Mouse (Mus musculus) lung, postnatal 25 days (tissue): ENCODE results near the gene Syngr2.

Experiments used
- DNase-seq: peaks from one replicate; pipeline ENCODE4 v3.0.0; 2022; ENCODE audit warnings: low spot score

Syngr2 gene

DNA sequence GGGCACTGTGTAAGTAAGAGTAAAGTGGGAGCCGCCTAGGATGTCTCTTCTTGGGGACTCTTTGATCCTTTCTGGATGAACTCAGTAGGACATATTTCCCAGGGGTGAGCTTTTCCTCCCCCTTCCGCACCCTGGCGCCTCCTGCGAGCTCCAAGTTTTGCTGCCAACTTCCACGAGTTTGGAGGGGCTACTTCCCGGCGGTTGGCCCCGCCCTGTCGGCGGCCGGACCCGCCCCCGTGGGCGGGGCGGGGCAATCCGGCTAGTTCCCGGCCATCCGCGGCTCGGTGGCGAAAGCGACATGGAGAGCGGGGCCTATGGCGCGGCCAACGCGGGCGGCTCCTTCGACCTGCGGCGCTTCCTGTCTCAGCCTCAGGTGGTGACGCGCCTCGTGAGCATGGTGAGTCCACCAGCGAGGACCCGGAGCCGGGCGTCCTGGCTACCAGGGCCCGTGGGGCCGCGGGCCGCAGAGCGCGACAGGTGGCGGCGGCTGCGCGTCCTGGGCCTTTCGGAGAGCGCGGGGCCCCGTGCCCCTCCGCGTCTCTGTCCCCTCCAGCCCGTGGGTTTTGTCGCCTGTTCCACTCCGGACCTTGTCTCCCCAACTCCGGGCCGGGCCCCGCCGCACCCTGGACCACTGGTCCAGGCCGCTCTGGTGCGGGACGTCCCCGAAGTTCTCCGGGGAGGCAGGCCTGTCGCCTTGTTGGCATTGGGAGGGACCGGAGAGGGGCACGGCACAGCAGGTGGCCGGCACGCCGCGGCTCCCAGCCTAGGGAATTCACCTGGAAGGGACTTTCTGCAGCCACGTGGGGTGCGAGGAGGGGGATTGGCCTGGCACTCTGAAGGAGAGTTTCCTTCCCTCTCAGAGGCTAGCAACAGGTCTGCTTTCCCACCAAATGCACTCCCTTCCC, at the start of gene Syngr2, which contains the start of gene Gm20708:
Gene Syngr2 (plus strand): TSS at position 262 of the 905 bp plus-strand sequence.
Gene Gm20708 (plus strand): TSS at position 262 of the 905 bp plus-strand sequence.
- peak; percentile 68 for DNase-seq

DNA sequence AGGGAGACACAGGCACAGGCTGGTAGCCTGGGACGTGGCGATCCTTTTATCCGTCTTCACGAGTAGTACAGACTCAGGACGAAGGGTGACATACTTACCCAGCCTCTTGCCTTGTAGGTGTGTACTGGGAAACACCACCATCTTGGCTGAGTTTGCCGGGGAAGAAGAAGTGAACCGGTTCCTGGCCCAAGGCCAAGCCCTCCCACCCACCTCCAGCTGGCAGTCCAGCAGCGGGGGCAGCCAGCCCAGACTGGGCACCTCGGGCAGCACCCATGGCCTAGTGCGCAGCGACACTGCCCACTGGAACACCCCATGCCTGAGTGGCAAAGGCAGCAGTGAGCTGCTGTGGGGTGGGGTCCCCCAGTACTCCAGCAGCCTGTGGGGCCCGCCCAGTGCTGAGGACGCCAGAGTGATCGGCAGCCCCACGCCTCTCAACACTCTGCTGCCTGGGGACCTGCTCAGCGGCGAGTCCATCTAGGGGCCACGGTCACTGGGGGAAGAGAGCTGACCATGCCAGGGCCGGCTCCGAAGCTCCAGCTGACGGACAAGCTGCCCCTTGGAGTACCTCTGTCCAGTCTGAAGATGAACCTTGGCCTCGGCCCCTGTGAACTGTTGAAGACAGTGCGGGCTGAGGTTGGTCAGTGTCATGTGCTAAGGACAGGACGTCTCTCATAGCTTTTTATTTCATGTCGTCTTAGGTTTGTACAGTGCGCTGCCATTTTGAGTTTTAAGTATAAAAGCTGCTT, 48.9 kb upstream of the Syngr2 start:
- DNase-seq, result no peak

DNA sequence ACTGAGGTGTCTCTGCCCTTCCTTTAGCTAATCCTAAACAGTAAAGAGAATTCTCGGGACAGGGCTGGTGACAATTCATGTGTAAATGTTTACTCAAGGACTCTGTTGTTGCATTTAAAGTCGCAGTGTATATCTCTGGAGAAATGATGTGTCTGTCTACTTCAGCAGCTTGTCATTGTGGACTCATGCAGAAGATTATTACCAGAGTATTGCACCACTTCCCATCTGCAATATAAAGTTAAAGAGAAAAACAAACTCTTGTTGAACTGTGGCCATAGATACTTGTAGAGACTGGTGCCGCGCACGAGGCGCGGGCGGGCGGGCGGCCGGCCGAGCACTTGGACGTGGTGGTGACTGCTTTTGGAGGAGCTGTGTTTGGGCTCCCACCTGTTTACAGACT, 47.7 kb upstream of the Syngr2 start:
- DNase-seq, result no peak

DNA sequence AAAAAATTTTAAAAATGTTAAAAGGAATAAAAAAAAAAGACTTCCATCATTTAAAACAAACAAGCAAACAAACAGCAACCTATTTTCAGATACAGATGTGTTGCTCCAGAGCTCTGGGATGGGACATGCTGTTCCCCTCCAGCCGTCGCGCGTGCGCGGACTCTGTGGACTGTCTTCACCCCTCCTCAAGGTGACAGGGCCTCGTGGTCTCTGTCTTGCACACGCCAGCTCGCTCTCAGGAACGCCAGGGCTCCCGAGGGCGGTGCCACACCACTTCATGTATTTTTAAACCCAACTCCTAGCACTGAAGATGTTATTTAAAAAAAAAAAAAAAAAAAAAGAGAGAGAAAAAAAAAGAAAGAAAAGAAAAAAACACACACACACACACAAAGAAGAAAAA, 47.2 kb upstream of the Syngr2 start:
- no peak for DNase-seq

DNA sequence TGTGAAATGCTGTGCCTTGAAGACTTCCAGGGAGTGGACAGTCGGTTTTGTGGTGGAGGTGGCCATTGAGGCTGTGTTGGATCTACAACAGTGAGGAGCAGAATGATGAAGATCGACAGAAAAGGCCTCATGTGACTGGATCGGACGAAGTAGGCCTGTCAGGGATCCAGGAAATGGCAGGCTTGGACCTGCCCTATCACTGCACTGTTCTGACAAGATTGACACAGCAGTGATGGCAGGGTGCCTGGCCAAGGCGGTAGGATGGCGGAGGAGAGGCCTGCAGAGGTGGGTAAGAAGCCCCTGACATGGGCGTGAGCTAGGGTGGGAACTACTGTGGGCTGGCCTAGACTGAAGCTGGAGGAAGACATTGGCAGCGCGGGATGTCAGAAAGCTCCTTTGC, 45.1 kb upstream of the Syngr2 start:
- DNase-seq, result no peak

DNA sequence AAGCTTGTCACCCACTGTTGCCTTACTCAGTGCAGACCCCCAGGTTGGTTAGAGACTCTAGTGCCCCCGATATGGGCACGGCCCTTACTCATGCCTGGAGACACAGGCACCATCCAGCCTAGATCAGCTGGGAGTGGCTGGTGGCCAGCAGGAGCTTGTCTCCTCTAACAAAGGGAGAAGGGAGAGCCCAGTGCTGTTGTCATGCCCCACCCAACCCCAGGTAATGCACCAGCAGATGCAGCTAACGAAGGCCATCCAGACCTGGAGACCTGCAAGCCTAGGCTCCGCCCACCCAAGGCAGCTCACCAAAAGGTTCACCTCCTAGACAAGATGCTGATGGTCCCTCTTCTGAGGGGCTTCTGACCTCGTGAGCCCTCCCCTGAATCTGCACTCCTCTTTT, 44.1 kb upstream of the Syngr2 start:
- no peak for DNase-seq

DNA sequence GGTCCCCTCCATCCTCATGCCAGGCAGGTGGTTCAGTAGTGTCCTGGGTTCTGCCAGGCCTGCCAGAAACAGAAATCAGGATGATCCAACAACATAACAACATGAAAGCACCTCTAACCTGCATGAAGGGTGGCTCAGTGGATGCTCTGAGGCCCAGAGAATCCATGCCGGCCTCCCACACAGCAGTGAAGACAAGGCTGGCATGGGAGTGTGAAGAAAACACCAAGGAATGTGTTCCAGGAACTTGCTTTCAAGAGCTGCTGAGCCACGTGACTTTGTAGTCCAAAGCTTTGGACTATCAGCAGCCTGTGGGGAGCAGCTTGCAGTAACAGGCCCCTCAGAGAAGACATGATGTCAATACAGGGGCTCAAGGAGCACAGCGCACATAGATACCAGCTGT, 43.2 kb upstream of the Syngr2 start:
- no peak for DNase-seq

DNA sequence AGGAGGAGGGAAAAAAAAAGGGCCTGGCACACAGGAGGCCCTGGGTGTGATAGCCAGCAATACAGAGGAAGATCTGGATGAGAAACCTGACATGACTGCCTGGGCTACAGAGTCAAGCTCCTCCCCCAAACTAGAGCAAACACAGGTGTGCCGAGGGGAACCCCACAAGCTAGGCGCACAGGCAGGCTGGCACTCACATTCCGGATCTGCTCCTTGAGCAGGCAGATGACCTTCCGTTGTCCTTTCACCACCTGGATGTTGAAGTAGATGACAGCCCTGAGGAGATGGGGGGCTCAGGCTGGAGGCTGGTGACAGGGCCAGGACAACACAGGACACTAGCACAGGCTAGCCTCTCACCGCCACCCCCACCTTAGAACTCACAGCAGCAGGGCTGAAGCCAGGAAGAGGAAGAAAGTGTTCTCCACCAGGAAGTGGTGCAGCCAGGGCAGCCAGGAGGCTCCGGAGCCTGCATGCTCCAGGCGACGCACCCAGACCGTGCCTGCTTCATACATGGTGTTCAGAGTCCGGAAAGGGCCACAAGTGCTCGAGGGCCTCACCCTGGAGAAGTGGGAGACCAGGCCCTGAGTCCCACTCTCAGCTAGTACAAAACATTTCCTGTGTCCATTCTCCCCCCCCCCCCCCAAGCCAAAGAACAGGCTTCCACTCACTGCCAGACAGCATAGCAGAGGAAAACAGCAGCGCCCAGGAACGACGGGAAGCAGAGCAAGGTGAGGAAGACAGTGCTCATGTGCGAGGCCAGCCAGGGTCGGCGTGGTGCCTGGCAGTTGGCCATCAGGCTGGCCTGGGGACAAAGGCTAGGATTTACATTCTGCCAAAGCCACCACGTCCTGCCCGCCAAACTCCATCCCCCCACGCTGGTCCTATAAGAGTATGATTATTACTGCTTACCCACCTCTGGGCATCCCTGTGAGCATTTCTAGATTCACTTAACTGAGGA, 40.5 kb upstream of the Syngr2 start:
- DNase-seq, result no peak

DNA sequence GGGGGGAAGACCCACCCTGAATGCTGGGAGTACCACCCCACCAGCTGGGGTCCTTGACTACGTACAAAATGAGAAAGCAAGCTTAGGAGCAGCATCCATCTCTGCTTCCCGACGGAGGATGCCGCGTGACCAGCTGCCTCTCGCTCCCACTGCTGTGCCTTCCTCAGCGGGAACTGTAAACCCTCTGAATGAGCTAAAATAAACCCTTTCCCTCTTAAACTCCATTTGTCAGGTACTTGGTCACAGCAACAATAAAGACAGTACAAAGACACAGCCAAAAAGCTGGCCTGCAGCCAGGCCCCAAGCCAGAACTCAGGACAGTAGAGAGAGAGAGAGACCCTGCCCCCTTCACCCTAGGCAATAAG, 39.8 kb upstream of the Syngr2 start:
- no peak for DNase-seq

DNA sequence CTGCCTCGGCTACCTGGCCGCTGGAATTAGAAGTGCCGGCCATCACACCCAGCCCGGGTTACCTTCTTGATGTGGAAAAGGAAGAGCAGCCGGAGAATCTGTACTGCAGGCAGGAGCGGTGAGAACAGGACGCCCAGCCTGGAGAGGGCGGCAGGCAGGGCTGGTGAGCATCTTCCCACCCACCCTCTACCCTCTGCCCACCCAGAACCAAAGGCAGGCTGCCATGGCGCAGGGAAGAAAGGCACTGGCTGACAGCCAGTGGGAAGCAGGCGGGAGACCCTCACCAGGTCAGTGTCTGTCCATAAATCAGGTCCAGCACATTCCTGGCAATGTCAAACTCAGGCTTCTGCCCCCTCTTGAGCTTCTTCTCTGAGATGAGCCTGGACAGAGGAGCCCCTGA, 39.1 kb upstream of the Syngr2 start:
- DNase-seq, result no peak

DNA sequence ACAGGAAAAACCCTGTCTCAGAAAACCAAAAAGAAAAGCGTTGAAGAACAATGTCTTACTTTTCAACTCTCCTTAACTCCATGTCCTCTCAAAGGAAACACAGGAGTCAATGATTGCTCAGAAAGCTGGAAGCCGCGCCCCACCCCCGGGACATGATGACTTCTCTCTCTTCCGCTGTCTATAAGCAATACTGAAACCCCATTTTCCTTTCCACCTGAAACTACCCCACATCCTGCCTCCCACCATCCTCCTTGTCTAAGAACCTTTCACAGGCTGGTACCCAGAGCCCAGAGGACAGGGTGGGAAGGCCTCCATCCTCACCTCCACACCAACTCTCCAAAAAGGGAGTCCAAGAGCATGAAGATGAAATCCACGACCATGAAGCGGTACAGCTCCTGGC, 37.1 kb upstream of the Syngr2 start:
- DNase-seq, result no peak

DNA sequence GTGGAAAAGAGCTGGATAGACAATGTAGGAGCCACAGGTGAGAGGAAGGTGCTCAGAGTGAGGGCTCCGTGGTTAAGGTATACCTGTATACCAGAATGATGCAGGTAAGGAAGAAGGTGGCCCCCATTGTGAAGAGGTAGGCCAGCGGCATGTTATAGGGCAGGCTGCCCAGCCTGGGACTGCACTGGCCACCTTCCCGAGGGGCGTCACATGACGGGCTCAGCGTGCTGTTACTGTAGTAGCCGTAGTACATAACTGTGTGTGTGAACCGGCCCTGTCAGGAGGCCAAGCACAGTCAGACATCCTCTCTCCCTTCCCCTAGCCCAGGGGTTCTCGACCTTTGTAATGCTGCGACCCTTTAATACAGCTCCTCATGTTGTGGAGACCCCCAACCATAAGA, 34.5 kb upstream of the Syngr2 start:
- no peak for DNase-seq

DNA sequence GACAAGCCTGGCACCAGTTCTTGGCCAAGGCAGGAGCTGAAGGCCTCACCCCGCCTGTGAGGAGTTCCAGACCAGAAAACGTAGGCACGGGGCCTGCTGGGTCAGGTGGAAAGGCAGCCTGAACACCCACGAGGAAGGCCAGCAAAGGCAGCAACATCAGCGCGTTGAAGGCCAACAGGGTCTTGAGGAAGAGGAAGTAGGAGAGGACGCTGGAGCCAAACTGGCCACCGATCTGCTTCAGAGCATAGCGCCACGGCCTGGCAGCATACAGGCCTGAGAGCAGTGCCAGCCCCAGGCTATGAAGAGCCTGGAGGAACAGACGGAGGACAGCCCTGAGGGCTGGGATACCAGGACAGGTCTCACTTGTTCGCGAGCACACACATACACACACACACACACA, 33.9 kb upstream of the Syngr2 start:
- DNase-seq, result no peak

DNA sequence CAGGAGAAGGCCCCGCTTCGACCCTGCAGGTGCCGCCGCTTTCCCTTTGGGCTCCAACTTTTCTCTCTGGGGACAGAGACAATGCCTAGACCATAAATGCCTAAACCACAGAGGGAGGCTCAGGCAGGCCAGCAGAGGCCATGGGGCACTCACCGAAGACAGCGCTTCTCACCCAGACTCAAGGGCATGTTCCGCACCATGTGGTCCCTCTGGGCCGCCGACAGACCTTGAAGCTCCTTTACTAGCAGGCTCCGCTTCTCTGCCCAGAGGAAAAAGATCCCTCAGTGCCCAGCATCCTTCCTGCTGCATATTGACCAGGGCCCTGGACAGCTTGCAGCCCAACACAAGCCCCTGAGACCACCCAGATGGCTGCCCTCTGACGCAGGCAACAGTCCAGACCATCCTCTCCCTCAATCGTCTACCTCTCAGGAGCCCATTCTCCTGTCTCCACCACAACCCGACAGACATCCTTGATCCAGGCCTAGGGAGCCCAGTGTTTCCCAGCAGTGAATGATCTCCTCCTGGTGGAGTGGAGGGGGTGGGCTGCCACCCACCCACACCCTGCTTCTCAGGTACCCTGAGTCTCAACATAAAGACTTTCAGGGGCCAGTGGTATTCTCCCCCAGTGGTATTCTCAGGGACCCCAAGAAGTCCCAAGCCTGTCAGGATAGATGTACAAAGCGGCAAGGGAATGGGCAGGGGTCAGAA, 33.2 kb upstream of the Syngr2 start:
- DNase-seq, result no peak

DNA sequence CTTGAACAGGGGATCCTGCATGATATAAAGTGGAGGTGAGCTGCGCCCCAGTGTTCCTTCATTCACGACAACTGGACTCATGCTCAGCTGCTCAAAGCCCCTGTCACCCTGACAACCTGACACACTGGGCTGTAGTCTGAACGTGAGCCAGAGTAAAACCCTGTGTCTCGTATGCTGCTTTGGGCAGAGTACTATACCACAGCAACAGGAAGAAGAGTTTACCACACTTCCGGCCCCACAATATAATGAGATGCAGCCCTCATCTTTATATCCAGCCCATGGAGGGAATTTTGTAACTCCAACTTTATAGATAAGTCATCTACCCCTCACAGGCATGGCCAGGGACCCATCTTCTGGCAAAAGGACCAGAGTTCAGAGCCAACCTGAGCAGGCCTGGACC, 32.4 kb upstream of the Syngr2 start:
- DNase-seq, result no peak

DNA sequence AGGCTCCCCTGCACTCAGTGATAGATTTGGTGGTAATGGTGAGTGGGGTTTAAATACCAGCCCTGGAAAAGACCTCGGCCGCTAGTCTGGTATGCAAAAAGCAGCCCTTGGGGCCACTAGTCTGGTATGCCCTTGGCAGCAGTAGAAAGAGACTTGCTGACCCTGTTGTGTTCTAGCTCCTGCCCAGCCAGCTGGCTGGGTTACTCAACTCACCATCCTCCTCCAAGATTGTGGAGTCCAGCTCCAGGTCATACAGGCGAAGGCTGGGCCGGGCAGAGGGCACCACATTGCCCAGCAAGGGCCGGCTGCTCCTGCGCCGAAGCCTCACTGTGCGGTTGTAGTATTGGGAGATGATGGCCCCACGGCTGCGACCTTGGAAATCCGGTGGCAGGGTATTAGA, 31.4 kb upstream of the Syngr2 start:
- no peak for DNase-seq

DNA sequence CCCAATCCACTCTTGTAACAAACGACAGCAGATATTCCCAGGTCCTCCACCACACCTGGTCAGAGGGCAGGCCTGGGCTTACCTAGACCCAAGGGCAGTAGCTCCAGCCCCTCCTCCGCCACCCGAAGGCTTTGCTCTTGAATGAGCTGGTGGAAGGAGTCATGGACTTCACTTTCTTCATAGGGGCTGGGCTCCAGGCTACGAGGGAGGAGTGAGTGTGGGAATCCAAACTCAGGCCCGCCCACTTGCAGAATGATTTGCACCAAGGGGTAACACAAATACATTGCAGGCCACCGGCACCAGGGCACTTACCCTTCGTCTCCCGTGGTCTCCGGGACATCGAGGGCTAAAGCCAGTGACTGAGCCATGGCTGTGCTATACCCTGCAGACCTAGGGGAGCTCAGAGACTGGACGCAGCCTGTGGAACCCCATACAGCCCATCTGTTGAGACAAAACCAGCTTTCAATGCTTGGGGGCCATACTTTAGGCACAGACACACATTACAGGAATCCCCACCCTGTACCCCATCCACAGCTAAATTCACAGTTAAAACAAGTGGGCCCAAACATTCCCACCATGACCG, 30.5 kb upstream of the Syngr2 start:
- no peak for DNase-seq

DNA sequence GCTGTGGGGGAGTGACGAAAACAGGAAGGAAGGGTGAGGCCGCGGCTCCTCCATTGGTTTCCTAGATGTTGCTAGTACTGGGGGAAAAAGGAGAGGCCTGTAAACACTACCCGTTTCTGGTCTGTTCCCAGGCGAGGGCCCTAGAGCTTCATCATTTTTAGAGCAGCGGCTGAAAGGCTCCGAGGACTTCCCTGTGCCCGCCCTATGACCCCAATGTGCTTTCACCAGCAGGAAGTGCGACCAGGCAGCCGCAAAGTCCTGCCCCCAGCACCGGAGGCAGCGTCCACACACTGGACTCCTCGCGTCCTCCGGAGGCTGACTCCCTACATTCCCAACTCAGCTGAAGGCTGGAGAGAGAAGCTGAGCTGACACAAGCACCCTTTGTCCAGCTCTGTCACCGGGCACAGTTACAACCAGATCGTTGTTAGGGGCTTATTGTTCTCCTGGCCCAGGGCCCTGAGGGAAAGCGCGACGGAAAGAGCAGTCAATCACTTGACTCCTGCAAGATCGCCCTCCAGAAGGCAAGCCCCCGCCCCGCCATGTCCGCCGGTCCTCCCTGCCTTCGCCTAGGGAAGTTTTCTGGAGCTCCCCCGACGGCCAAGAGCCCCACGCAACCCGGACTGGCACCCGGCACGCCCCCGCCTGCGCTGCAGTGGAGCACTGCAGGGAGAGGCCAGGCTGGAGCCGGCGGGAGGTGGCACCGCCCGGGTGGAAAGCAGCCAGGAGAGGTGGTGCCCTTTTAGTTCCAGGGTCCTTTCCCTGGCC, 29.9 kb upstream of the Syngr2 start:
- peak; percentile 90 for DNase-seq

DNA sequence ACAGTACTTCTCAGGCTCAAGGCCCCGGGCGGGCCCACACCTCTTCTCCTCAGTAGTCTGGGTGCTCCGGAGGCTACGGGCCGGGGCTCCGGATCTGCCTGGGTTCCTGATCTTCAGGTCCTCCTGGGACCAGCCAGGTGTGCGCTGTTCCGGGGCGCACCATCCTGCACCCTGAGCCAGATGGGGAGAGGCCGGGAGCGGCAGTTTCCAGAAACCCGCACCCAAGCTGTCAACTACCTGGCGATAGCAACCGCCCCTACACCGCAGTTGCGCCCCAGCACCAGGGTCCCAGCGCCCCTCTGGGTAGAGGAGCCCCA, 29.3 kb upstream of the Syngr2 start:
- DNase-seq, result no peak

DNA sequence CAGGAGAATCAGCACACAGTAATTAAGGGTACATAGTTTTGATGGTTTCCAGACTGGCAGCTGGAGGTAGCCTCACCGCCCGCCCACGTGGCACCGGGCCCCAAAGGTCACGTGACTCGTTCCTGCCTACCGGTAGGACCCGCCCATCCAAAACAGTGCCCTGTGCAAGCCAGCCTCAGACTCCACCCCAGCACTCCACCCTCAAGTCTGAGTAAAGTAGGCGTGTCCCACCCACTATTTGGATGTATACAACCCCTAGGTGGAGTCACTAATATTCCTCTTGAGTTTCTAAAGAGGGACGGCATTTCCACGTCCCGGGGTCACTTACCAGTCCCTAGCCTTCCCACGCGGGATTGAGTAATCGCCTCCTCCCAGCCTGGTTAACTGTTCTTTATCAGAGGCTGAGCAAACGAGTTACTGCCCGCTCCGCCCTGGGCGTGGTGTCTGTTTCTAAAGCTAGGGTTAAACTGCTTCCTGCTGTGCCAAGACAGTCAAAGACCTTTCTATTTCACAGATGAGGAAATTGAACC, 28.8 kb upstream of the Syngr2 start:
- peak; percentile 97 for DNase-seq
